Mouse (Mus musculus): ENCODE measurements around the gene Brk1.

DNA sequence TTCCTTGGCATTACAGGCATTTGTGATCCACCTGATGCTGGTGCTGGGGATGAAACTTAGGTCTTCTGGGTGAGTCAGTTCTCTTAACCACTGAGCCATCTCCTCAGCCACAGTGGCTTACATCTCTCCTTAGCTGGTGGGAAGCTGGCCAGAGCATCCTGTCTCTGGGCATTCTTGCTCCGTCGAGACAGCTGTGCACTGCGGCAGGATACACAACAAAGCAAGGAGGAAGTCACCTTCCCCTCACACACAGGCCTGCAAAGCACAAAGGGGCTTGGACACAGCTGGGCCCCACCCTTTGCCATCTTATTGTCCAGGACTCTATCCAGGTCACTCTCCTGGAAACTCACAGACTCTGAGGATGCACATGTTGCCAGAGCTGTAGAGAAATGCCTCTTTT is 53.7 kb downstream of the Brk1 start:
- TF ChIP-seq POLR2A (IDR thresholded peaks at IDR 0.05; ENCODE audit: borderline replicate concordance, control insufficient read depth, low read depth, low read length) (no peak), CTCF (IDR thresholded peaks at IDR 0.05; ENCODE audit: control insufficient read depth, insufficient read depth, low read length) (no peak)
